Mouse (Mus musculus): Measurements from ENCODE around the gene Commd1. TPM values are rescaled to one million over a fixed set of nuclear protein-coding genes. Genes with fewer than 3 reads are reported as not detected.

Gene Commd1
- total and polyA plus RNA-seq, 3 experiments: 102 to 113 TPM; not detected in 1

DNA sequence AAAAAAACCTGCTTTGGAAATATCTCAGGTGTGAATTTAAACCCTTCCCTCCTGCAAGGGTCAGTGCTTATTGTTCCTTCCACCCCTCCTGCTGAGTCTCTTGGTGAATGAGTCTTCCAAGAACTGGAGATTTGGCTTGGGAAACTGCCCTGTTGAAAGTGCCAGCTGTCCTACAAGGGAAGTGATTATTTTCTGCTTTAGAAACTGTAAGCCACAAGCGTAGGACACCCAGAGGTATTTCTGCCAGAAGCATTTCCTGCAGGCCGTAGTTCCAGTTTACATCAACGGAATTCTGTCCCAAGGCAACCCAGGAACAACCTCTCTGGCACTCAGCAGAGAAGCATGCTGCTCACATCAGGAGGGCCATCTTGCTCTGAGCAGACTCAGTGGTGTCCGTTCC, 108.8 kb downstream of the Commd1 start:
- Histone ChIP-seq H3K9ac (ENCODE audit: control insufficient read depth, low read depth, low read length, poor library complexity, severe bottlenecking) (no peak overlapping the region), H3K36me3 (ENCODE audit: control insufficient read depth in 1 of 2, insufficient read depth in 2 of 2, low read length in 2 of 2) (peaks cover 0 to 23% of the 10 kb centered on the region in 2 experiments; a peak in 2 of 4 replicates), H3K4me1 (ENCODE audit: control insufficient read depth in 1 of 2, insufficient read depth in 2 of 2, low read length in 2 of 2) (peaks cover 7 to 18% of the 10 kb centered on the region in 2 experiments), H3K27me3 (ENCODE audit: control insufficient read depth in 1 of 2, insufficient read depth in 2 of 2, low read length in 2 of 2) (no peaks in the 10 kb centered on the region), H3K9me3 (replicated peaks; ENCODE audit: insufficient read depth, low read length) (no peaks in the 10 kb centered on the region), H3K4me3 (ENCODE audit: control insufficient read depth in 1 of 2, insufficient read depth in 1 of 2, low read depth in 2 of 2, low read length in 2 of 2) (no peak overlapping the region), H3K79me2 (ENCODE audit: control insufficient read depth, insufficient read depth, low read length, poor library complexity) (no peaks in the 10 kb centered on the region; the same call in 1 of the 2 replicates), H3K27ac (ENCODE audit: control insufficient read depth, low read depth, low read length) (no peak overlapping the region)
- DNase-seq (ENCODE audit: low read depth, low spot score): no peak
- TF ChIP-seq CHD1 (IDR thresholded peaks at IDR 0.05; ENCODE audit: low read depth, low read length) (no peak), POLR2AphosphoS2 (IDR thresholded peaks at IDR 0.05; ENCODE audit: low read length) (no peak), MEF2A (IDR thresholded peaks at IDR 0.05; ENCODE audit: extremely low read depth, insufficient replicate concordance, low read depth, low read length, poor library complexity, severe bottlenecking) (no peak), BHLHE40 (IDR thresholded peaks at IDR 0.05; ENCODE audit: borderline replicate concordance, low read depth, low read length) (no peak), SIN3A (IDR thresholded peaks at IDR 0.05; ENCODE audit: low read length) (no peak), USF1 (IDR thresholded peaks at IDR 0.05; ENCODE audit: low read depth, low read length) (no peak), SMC3 (IDR thresholded peaks at IDR 0.05; ENCODE audit: low read depth, low read length) (no peak)

DNA sequence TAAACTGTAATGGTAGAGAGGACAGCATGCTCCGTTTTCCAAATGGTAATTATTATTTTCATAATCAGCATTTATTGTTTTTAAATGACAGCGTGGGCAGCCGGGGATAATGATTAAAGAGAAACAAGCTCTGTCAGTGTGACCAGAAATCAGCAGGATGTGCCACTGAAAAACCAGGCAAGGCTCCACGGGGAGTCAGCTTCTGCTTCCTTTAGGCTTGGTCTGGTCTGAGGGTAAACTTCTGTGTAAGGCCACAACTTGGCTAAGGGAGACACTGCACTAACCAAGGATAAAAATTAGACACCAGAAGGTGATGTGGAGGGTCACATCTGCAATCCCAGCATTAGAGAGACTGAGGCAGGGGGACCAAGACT, 109.9 kb downstream of the Commd1 start:
- H3K36me3 ChIP-seq (ENCODE audit: control insufficient read depth in 1 of 2, insufficient read depth in 2 of 2, low read length in 2 of 2): peaks cover 0 to 23% of the 10 kb centered on the region in 2 experiments; a peak in 2 of 4 replicates
- peak overlapping the region; percentile 44 to 76 for H3K4me3 ChIP-seq (ENCODE audit: control insufficient read depth in 1 of 2, insufficient read depth in 1 of 2, low read depth in 2 of 2, low read length in 2 of 2)
- H3K79me2 ChIP-seq (ENCODE audit: control insufficient read depth, insufficient read depth, low read length, poor library complexity): no peaks in the 10 kb centered on the region; the same call in 1 of the 2 replicates
- DNase-seq (ENCODE audit: low read depth, low spot score): peak; percentile 67
- H3K9me3 ChIP-seq (replicated peaks; ENCODE audit: insufficient read depth, low read length): no peaks in the 10 kb centered on the region
- peak overlapping the region; percentile 82 for H3K27ac ChIP-seq (ENCODE audit: control insufficient read depth, low read depth, low read length)
- TF ChIP-seq ELF1 (IDR thresholded peaks at IDR 0.05; ENCODE audit: low read depth, low read length) (no peak), POLR2A (IDR thresholded peaks at IDR 0.05; ENCODE audit: control insufficient read depth in 1 of 2, insufficient read depth in 1 of 2, low read depth in 1 of 2, low read length in 2 of 2, poor library complexity in 1 of 2) (no peak), MAZ (IDR thresholded peaks at IDR 0.05; ENCODE audit: low read depth, low read length) (0 out of 2 replicates have a peak, but pooled peaks have one; percentile 5), MAFK (IDR thresholded peaks at IDR 0.05; ENCODE audit: borderline replicate concordance, low read depth, low read length) (no peak), MYC (IDR thresholded peaks at IDR 0.05; ENCODE audit: low read depth, low read length) (0 out of 2 replicates have a peak, but pooled peaks have one; percentile 3), MXI1 (IDR thresholded peaks at IDR 0.05; ENCODE audit: low read depth, low read length) (peak; percentile 19; the same call in 1 of the 2 replicates), TBP (IDR thresholded peaks at IDR 0.05; ENCODE audit: low read depth, low read length) (no peak; the same call in 1 of the 2 replicates), GABPA (IDR thresholded peaks at IDR 0.05; ENCODE audit: low read depth, low read length) (no peak)
- no peaks in the 10 kb centered on the region for H3K27me3 ChIP-seq (ENCODE audit: control insufficient read depth in 1 of 2, insufficient read depth in 2 of 2, low read length in 2 of 2)
- peak overlapping the region; percentile 77 for H3K9ac ChIP-seq (ENCODE audit: control insufficient read depth, low read depth, low read length, poor library complexity, severe bottlenecking)
- H3K4me1 ChIP-seq (ENCODE audit: control insufficient read depth in 1 of 2, insufficient read depth in 2 of 2, low read length in 2 of 2): peaks cover 7 to 17% of the 10 kb centered on the region in 2 experiments
